ENCODE assay signal across 22 mouse cellular contexts in the genomic region with DNA sequence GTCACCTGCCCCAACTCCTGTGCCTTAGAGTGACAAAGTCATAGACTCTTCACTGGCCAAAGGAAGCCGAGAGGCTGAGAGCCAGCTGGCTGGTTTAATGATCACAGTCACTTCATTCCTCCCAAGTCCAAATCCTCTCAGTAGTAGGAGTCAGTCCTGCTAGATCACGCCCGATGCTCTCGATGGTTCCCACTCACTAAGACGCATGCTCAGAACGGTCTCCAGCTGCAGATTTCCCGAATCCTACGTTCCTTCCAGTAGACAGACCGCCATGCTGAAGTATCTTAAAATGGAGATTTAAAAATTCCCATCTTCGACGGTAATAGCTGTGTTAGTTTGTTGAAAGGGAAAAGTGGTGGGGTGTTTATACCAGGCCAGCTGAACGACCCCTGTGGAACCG. TPM values are rescaled to one million over a fixed set of nuclear protein-coding genes. Genes with fewer than 3 reads are reported as not detected.
"Had no signal": no experiment of that assay in that cellular context is flagged by ENCODE, and none has a peak within 500 bp of the region (broad histone marks: within the 10 kb centered on the region; RNA-seq: fewer than 3 reads in every experiment).

No protein-coding gene starts in this region.

- H3K27me3 ChIP-seq: lung, embryonic 15.5 days; megakaryocyte, embryonic 14.5 days; midbrain, embryonic 12.5 days; midbrain, embryonic 15.5 days; neural tube, embryonic 12.5 days; stomach, embryonic 15.5 days had no signal

- H3K36me3 ChIP-seq: lung, embryonic 15.5 days; midbrain, embryonic 12.5 days; midbrain, embryonic 15.5 days; neural tube, embryonic 12.5 days; stomach, embryonic 15.5 days had no signal

- DNase-seq: lung, adult 2 months; lung, postnatal 14 days; lung, postnatal 36 days; right cerebral cortex, postnatal 14 days; thymus, adult 2 months; thymus, postnatal 25 days; thymus, postnatal 4 days had no signal

- H3K27ac ChIP-seq: liver, embryonic 14.5 days; lung, embryonic 15.5 days; macrophage; midbrain, embryonic 12.5 days; midbrain, embryonic 15.5 days; neural tube, embryonic 12.5 days; stomach, embryonic 15.5 days; stomach, postnatal 0 days had no signal

- H3K4me3 ChIP-seq: lung, embryonic 15.5 days; megakaryocyte, embryonic 14.5 days; midbrain, embryonic 12.5 days; midbrain, embryonic 15.5 days; neural tube, embryonic 12.5 days; stomach, embryonic 15.5 days had no signal

- ATAC-seq: lung, postnatal 0 days; midbrain, embryonic 15.5 days had no signal

- H3K4me1 ChIP-seq: lung, embryonic 15.5 days; megakaryocyte, embryonic 14.5 days; midbrain, embryonic 12.5 days; midbrain, embryonic 15.5 days; neural tube, embryonic 12.5 days; stomach, embryonic 15.5 days had no signal

RNA-seq across cellular contexts. Expression of a gene that starts 36.8 kb away (rescaled TPM):
- polyA plus RNA-seq: macrophage had no signal

RNA-seq across cellular contexts. Expression of a gene that starts 48.0 kb away (rescaled TPM):
- polyA plus RNA-seq: liver, embryonic 14.5 days; liver, embryonic 16.5 days; macrophage; midbrain, embryonic 12.5 days; midbrain, embryonic 15.5 days; midbrain, postnatal 0 days; neural tube, embryonic 12.5 days; neural tube, embryonic 14.5 days; spleen, adult 2 months; thymus, adult 2 months; urinary bladder, adult 2 months had no signal
